Mouse (Mus musculus): ENCODE results near the gene Has1. TPM values are rescaled to one million over a fixed set of nuclear protein-coding genes. Genes with fewer than 3 reads are reported as not detected.
"Not testable (repeated sequence)": the region's sequence is repeated elsewhere in the genome, so short reads cannot be mapped to it uniquely, and the experiment has no call there.

Gene Has1
- polyA plus RNA-seq, 1 experiment from 2014 or later, result 1.3 TPM

- H3K27ac ChIP-seq, result no peak overlapping the region
- H3K27me3 ChIP-seq, result no peaks in the 10 kb centered on the region
- WGBS, result 87% methylated on average over 11 of the region's 11 CpGs
- no peaks in the 10 kb centered on the region for H3K9me3 ChIP-seq
- no peak overlapping the region for H3K4me2 ChIP-seq
- no peak overlapping the region for H3K4me3 ChIP-seq
- peaks cover 14% of the 10 kb centered on the region; the same call in 1 of the 2 replicates for H3K36me3 ChIP-seq
- no peaks in the 10 kb centered on the region for H3K4me1 ChIP-seq
- no peak for ATAC-seq (ENCODE audit: insufficient number of reproducible peaks, insufficient read depth, low FRiP score, low TSS enrichment, low read depth)
- H3K9ac ChIP-seq, result no peak overlapping the region
These were observed 11.9 kb upstream of the Has1 start for GRCm38 (mm10) chr17:17866801-17867469.

- no peak for ATAC-seq (ENCODE audit: insufficient number of reproducible peaks, insufficient read depth, low FRiP score, low TSS enrichment, low read depth)
- H3K4me3 ChIP-seq, result no peak overlapping the region
These were observed 10.2 kb upstream of the Has1 start for GRCm38 (mm10) chr17:17865168-17865567.

GRCm38 (mm10) chr17:17862360-17862759 lies 7.4 kb upstream of the Has1 start:
- no peak overlapping the region for H3K4me3 ChIP-seq
- no peaks in the 10 kb centered on the region for H3K27me3 ChIP-seq
- peaks cover 14% of the 10 kb centered on the region; the same call in 1 of the 2 replicates for H3K36me3 ChIP-seq
- no peaks in the 10 kb centered on the region for H3K4me1 ChIP-seq
- H3K9me3 ChIP-seq, result no peaks in the 10 kb centered on the region
- no peak overlapping the region for H3K4me2 ChIP-seq
- ATAC-seq (ENCODE audit: insufficient number of reproducible peaks, insufficient read depth, low FRiP score, low TSS enrichment, low read depth), result no peak
- H3K27ac ChIP-seq, result no peak overlapping the region
- H3K9ac ChIP-seq, result no peak overlapping the region
- WGBS, result 63% methylated on average over 1 of the region's 1 CpGs

More at GRCm38 (mm10) chr17:17865168-17865567, 10.2 kb upstream of the Has1 start:
- Histone ChIP-seq H3K27ac (no peak overlapping the region), H3K9me3 (no peaks in the 10 kb centered on the region), H3K4me1 (no peaks in the 10 kb centered on the region), H3K27me3 (no peaks in the 10 kb centered on the region), H3K36me3 (peaks cover 14% of the 10 kb centered on the region; the same call in 1 of the 2 replicates), H3K4me2 (no peak overlapping the region), H3K9ac (no peak overlapping the region)
- WGBS, result 57% methylated on average over 2 of the region's 2 CpGs

- WGBS, result 88% methylated on average over 3 of the region's 3 CpGs
- no peak for ATAC-seq (ENCODE audit: insufficient number of reproducible peaks, insufficient read depth, low FRiP score, low TSS enrichment, low read depth)
- H3K27me3 ChIP-seq, result no peaks in the 10 kb centered on the region
- no peak overlapping the region for H3K27ac ChIP-seq
- H3K4me2 ChIP-seq, result no peak overlapping the region
- H3K4me1 ChIP-seq, result peaks cover 12% of the 10 kb centered on the region
- peaks cover 11% of the 10 kb centered on the region; the same call in 1 of the 2 replicates for H3K36me3 ChIP-seq
- no peak overlapping the region for H3K9ac ChIP-seq
- no peaks in the 10 kb centered on the region for H3K9me3 ChIP-seq
- no peak overlapping the region for H3K4me3 ChIP-seq
These were observed 5.1 kb upstream of the Has1 start for GRCm38 (mm10) chr17:17860110-17860509.

GRCm38 (mm10) chr17:17857446-17857845 lies 2.4 kb upstream of the Has1 start:
- no peaks in the 10 kb centered on the region for H3K27me3 ChIP-seq
- no peak overlapping the region for H3K4me2 ChIP-seq
- WGBS, result 91% methylated on average over 1 of the region's 1 CpGs
- H3K4me3 ChIP-seq, result no peak overlapping the region
- no peak overlapping the region for H3K27ac ChIP-seq
- peaks cover 2% of the 10 kb centered on the region; the same call in 1 of the 2 replicates for H3K36me3 ChIP-seq
- no peak overlapping the region for H3K9ac ChIP-seq
- no peak for ATAC-seq (ENCODE audit: insufficient number of reproducible peaks, insufficient read depth, low FRiP score, low TSS enrichment, low read depth)
- no peaks in the 10 kb centered on the region for H3K9me3 ChIP-seq
- peaks cover 21% of the 10 kb centered on the region for H3K4me1 ChIP-seq

GRCm38 (mm10) chr17:17856612-17857011 lies 1.6 kb upstream of the Has1 start:
- WGBS, result 79% methylated on average over 1 of the region's 1 CpGs
- H3K9ac ChIP-seq, result no peak overlapping the region
- no peak overlapping the region for H3K27ac ChIP-seq
- H3K36me3 ChIP-seq, result no peaks in the 10 kb centered on the region
- H3K4me3 ChIP-seq, result no peak overlapping the region
- peaks cover 21% of the 10 kb centered on the region for H3K4me1 ChIP-seq
- H3K4me2 ChIP-seq, result no peak overlapping the region
- no peaks in the 10 kb centered on the region for H3K9me3 ChIP-seq
- ATAC-seq (ENCODE audit: insufficient number of reproducible peaks, insufficient read depth, low FRiP score, low TSS enrichment, low read depth), result no peak
- H3K27me3 ChIP-seq, result no peaks in the 10 kb centered on the region

- Histone ChIP-seq H3K4me1 (peaks cover 9% of the 10 kb centered on the region), H3K4me2 (peak overlapping the region; percentile 27), H3K27me3 (peaks cover 16% of the 10 kb centered on the region), H3K27ac (no peak overlapping the region), H3K36me3 (peaks cover 11% of the 10 kb centered on the region), H3K9me3 (no peaks in the 10 kb centered on the region), H3K4me3 (peak overlapping the region; percentile 9; the same call in 1 of the 2 replicates), H3K9ac (no peak overlapping the region)
- WGBS, result 23% methylated on average over 55 of the region's 55 CpGs
- ATAC-seq (ENCODE audit: insufficient number of reproducible peaks, insufficient read depth, low FRiP score, low TSS enrichment, low read depth), result no peak
These were observed 4.9 kb downstream of the Has1 start for GRCm38 (mm10) chr17:17849906-17850712.

- Histone ChIP-seq H3K27ac (no peak overlapping the region), H3K27me3 (peaks cover 16% of the 10 kb centered on the region), H3K36me3 (peaks cover 11% of the 10 kb centered on the region), H3K9me3 (no peaks in the 10 kb centered on the region), H3K9ac (no peak overlapping the region), H3K4me3 (no peak overlapping the region), H3K4me2 (no peak overlapping the region), H3K4me1 (no peaks in the 10 kb centered on the region)
- ATAC-seq (ENCODE audit: insufficient number of reproducible peaks, insufficient read depth, low FRiP score, low TSS enrichment, low read depth), result no peak
- WGBS, result 86% methylated on average over 2 of the region's 2 CpGs
These were observed 6.0 kb downstream of the Has1 start for GRCm38 (mm10) chr17:17848988-17849387.

- Histone ChIP-seq H3K27me3 (peaks cover 15% of the 10 kb centered on the region), H3K4me3 (no peak overlapping the region), H3K36me3 (peaks cover 34% of the 10 kb centered on the region), H3K27ac (no peak overlapping the region), H3K9me3 (no peaks in the 10 kb centered on the region), H3K9ac (no peak overlapping the region), H3K4me2 (no peak overlapping the region), H3K4me1 (no peaks in the 10 kb centered on the region)
- no peak for ATAC-seq (ENCODE audit: insufficient number of reproducible peaks, insufficient read depth, low FRiP score, low TSS enrichment, low read depth)
- 68% methylated on average over 10 of the region's 10 CpGs for WGBS
These were observed 9.6 kb downstream of the Has1 start for GRCm38 (mm10) chr17:17845187-17846027.

GRCm38 (mm10) chr17:17844606-17845005 lies 10.4 kb downstream of the Has1 start:
- not testable (repeated sequence) for H3K27me3 ChIP-seq; H3K4me1 ChIP-seq; H3K4me2 ChIP-seq; ATAC-seq (ENCODE audit: insufficient number of reproducible peaks, insufficient read depth, low FRiP score, low TSS enrichment, low read depth); H3K9ac ChIP-seq; H3K4me3 ChIP-seq; H3K9me3 ChIP-seq; H3K27ac ChIP-seq
- H3K36me3 ChIP-seq, result peaks cover 42% of the 10 kb centered on the region
- WGBS, result 83% methylated on average over 3 of the region's 3 CpGs

GRCm38 (mm10) chr17:17843534-17844261 lies 11.3 kb downstream of the Has1 start:
- no peak overlapping the region for H3K9ac ChIP-seq
- peaks cover 42% of the 10 kb centered on the region for H3K36me3 ChIP-seq
- H3K27me3 ChIP-seq, result no peaks in the 10 kb centered on the region
- no peak overlapping the region for H3K4me2 ChIP-seq
- H3K4me1 ChIP-seq, result peaks cover under 1% of the 10 kb centered on the region; the same call in 1 of the 2 replicates
- H3K4me3 ChIP-seq, result no peak overlapping the region
- 77% methylated on average over 27 of the region's 27 CpGs for WGBS
- no peaks in the 10 kb centered on the region for H3K9me3 ChIP-seq
- 0 out of 2 replicates have a peak, but pooled peaks have one; percentile 23 for ATAC-seq (ENCODE audit: insufficient number of reproducible peaks, insufficient read depth, low FRiP score, low TSS enrichment, low read depth)
- no peak overlapping the region for H3K27ac ChIP-seq
